Mouse (Mus musculus) ES-Bruce4 (cell line): Measurements from ENCODE around the gene Zcchc17.

Experiments used
- CTCF ChIP-seq: IDR thresholded peaks from one replicate; pipeline ENCODE4 v1.8.1; 2011; ENCODE audit warnings: low read depth, low read length
- EP300 ChIP-seq: IDR thresholded peaks from 2 replicates; pipeline ENCODE4 v1.6.1; 2011; ENCODE audit warnings: low read depth, low read length; ENCODE audit not compliant: insufficient read depth

DNA sequence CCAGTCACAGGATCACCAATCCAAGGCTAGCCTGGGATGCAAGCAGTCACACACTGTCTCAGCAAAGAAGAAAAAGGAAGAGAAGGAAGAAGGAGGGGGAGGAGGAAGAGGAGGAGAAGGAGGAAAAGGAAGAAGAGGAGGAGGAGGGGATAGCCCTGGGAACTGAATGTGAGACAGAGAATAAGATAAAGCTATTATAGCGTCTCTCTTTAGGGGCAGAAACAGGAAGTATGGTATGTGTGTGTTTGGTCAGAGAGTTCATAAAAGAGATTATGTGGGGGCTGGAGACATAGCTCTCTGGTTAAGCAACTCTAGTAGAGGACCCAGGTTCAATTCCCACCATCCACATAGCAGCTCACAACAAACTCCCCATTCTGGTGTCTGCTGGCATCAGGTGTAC, 36.6 kb downstream of the Zcchc17 start:
- TF ChIP-seq CTCF, result no peak
- no peak for TF ChIP-seq EP300
